Mouse (Mus musculus): ENCODE results near the gene Ap3m1.
"Not testable (repeated sequence)": the region's sequence is repeated elsewhere in the genome, so short reads cannot be mapped to it uniquely, and the experiment has no call there.

Ap3m1 gene

DNA sequence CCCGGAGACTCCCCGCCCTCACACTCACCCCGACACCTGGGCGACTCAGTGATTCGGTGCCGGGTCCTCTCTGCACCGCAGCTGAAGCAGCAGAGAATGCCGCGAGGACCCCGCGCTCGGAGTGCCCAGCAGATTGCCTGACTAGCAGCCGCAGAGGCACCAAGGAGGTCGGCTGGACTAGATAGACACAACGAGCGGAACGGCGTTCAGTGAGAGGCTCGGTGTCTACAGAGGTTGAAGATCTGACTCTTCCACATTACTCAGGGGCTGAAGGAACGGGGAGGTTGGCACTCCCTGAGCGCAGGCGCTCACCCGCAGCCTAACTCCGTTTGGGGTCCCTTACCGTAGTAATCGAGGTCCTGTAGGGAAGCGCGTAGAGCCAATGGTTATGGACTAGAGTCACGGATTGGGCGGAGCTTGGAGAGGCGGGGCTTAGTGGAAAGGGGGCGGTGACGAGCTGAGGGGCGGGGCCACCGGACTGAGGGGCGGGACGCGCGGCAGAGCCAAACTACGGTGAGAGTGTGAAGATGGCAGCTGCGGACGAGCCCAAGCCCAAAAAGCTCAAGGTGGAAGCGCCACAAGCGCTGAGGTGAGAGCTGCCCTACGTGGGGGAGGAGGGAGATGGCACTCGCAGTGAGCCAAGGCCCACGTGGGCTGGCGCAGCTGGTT lies at the start of gene Ap3m1, which contains the start of gene Adk:
TSS of gene Ap3m1 (minus strand) at position 397 of the 669 bp plus-strand sequence.
TSS of gene Adk (plus strand) at position 463 of the 669 bp plus-strand sequence.
- peak; percentile 92 for DNase-seq (ENCODE audit: low read depth, low spot score)

DNA sequence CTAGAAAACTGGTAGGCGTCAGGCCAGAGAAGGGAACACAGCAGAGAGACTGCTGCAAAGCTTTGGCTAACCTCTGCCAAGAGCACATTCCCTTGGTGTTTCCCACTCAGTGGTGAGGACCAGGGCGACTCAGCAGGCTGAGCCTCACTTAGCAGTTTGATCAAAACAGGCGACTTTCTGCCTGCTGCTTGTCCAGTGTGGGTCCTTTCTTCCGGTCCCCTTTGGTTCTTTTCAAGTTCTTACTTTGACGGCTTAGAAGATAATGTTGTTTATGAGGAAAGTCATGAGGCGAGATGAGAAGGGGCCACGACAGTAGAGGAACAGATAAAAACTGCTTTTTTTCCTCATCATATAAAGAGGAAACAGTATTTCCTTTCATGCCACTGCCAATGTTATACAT lies 49.3 kb upstream of the Ap3m1 start:
- DNase-seq (ENCODE audit: low read depth, low spot score): no peak

DNA sequence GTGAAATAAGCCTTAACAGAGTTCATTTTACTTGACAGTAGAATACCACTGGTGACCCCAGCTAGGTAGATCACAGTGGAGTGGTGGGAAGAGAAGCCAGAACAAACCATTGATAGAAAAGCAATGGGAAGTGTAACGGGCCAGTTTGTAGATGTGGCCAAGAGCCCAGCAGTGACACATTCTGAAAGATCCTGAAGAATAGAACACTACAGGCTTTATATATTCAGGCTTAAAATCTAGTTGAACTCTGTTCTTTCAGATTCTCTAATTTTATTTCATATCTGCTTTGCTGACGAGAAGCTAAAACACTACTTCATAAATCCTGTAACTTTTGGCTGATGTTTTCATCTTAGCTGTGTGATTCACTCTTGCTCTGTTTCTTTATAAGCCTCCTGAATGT lies 48.6 kb upstream of the Ap3m1 start:
- no peak for DNase-seq (ENCODE audit: low read depth, low spot score)

DNA sequence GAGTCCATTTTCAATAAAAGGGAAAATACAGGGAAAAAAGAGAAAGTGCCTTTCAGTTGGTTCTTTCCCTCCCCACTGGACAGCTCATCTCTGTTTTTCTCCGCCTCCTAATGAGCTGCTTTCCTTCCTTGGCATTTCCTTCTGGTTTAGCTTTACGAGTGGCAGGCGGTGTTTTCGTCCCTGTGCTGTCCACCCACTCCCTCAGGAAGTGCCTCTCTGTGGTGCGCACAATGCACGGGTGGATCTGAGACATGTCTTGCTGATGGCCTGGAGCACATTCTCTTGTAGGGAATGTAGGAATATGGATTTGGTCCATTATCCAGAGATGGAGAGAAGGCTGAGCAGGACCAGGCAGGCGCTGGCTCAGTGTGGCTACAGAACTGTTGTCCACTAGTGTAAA lies 47.1 kb upstream of the Ap3m1 start:
- DNase-seq (ENCODE audit: low read depth, low spot score): no peak

DNA sequence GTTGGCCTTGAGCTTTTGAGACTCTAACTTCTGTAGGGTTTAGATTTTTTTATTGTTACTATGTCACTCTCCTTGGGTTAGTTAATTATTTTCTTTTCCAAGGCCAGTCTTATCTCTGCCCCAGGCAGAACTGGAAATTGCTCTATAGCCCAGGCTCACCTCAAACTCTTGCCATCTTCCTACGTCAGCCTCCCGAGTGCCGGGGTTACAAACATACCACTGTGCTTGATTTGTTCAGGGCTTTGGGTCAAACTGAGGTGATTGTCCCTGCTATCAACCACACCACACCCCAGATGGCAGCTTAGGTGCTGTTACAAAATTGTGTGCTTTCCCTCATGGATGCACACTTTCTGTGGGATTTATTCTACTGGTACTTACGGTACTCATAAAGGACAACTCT lies 44.4 kb upstream of the Ap3m1 start:
- DNase-seq (ENCODE audit: low read depth, low spot score): no peak

DNA sequence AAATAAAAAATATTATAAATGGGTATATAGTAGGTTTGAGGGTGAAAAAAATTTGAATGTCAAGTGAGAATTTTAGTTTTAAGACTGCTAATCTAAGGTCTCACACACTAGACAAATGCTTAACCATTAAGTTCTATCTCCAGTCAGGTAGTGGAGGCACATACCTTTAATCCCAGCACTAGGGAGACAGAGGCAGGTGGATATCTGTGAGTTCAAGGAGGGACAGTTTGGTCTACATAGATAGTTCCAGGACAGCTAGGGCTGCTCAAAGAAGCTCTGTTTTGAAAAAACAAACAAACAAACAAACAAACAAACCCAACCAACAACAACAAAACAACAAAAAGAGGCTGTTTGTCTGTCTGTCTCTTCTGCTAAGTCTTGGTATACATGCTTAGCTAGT lies 44.0 kb upstream of the Ap3m1 start:
- DNase-seq (ENCODE audit: low read depth, low spot score): no peak

DNA sequence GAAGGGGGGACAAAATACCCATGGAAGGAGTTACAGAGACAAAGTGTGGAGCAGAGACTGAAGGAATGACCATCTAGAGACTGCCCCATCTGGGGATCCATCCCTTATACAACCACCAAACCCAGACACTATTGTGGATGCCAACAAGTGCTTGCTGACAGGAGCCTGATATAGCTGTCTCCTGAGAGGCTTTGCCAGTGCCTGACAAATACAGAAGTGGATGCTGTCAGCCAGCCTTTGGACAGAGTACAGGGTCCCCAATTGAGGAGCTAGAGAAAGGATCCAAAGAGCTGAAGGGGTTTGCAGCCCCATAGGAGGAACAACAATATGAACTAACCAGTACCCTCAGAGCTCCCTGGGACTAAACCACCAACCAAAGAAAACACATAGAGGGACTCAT lies 41.9 kb upstream of the Ap3m1 start:
- not testable (repeated sequence) for DNase-seq (ENCODE audit: low read depth, low spot score)

DNA sequence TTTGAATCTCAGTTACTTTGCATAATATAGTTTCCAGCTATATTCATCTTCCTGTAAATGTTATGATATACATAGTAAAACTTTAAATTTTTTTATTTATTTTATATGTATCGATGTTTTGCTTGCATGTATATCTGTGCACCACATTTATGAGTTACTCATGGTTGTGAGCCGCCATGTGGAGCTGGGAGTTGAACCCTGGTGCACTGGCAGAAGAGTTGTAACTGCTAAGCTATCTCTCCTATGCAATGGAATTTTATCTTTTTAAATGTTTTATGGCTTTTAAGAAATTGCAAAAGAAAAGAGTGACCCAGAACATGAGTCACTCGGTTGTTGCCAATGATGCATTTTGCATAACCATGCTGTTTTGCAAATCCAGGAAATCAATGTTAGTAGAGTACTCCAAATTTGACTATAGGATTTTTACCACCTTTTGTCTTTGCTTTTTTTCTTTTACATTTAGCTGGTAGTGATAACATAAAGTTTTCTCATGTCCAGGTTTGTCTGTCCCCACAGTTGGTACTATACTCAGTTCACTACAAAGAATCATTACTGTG lies 38.7 kb upstream of the Ap3m1 start:
- no peak for DNase-seq (ENCODE audit: low read depth, low spot score)

DNA sequence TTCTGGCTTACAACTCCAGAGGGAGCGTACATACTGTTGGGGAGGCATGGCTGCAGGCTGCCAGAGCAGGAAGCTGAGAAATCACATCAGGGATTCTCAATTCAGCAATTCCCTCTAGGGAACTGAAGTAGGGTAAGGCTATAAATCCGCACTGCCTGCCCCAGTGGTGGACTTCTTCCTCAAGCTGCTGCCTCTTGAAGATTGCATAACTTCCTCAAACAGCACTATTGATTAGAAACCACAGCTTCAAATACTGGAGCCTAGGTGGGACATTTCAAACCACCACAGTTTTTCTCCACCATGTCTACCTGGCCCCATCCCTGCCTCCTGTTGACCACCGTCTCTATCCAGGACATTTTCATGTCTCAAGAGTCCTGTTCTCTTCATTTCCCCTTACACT lies 38.1 kb upstream of the Ap3m1 start:
- no peak for DNase-seq (ENCODE audit: low read depth, low spot score)

DNA sequence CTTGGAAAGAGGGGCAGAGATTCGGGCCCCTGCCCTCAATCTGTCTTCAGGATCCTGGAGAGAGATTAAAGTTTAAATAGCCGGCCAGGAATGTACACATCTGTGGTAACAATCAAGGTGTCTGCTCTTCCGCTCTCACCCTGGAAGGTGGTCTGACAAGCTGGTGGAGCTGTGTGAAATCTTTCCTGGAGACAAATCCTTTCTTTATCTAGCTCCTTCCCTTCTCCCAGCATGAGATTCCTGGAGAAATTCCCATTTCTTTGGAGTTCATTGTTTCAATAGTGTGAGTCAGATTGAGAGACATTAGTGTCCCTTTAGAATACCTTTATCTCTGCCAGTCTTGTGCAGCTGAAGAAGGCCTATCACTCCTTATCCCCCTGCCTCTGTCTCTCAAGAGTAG lies 36.4 kb upstream of the Ap3m1 start:
- DNase-seq (ENCODE audit: low read depth, low spot score): no peak

DNA sequence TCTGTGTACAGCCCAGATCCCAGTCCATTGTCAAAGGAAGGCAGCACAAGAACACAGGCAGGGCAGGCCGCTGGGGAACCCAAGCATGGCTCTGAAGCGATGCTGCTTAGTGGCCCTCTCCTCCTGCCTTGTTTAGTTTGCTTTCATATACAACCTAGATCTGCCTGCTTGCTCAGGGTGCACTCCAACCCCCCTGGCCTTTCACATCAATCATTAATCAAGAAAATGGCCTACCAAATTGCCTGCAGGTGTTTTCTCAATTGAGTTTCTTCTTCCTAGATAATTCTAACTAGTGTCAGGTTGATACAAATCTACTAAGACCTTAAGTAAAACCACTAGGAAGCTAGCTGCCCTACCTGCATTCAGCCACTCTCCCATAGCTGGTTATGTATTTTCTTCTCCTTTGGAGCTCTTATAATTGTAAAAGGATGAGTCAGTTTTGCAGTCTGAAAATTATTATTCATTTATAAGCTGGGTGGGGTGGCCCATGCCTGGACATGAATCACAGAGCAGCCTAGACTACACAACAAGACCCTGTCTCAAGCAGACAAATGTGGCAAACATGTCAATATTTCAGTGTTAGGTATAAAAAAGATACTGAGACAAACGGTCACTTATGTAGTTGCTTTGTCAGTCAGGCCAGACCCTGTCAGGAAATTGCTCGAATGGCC lies 35.2 kb upstream of the Ap3m1 start:
- no peak for DNase-seq (ENCODE audit: low read depth, low spot score)

DNA sequence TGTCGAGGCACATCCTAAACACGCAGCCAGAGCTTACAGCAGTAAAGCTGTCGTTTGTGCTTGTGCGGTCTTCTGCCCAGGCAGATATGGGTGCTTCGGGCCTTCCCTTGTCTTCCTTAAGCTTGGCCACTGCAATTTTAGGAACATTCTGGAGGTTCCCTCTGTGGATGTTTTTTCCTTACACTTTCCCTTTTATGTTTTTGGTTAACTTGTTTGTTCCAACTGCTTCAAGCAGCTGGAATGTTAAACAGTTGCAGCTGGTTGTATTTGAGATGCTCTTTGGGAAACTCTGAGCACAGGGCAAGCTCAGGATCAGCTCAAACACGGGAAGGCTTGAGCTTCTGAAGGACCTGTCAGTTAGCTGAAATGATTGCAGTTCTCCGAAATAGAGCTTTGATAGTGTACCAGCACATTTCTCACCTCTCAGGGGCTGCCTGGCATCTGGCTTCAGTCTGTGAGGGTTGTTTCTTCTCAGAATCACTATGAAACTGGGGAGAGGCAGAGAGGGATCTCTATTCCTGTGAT lies 34.6 kb upstream of the Ap3m1 start:
- peak; percentile 32 for DNase-seq (ENCODE audit: low read depth, low spot score)

DNA sequence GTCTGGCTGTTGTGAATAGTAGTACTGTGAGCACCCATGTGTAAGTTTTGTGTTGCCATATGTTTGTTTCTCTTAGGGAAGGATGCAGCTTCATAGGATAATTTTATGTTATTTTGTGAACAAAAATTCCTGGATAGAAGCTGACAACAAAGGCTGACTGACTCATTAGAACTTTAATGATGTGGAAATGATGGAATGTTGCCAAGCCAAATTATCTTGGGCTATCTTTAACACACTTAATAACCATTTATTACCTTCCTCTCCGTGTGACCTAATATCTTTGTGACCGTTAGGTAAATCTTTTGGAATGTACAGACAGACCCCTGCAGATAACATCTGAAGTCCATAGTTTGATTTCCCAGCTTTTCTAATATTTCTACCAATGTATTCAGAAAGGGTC lies 33.8 kb upstream of the Ap3m1 start:
- no peak for DNase-seq (ENCODE audit: low read depth, low spot score)

DNA sequence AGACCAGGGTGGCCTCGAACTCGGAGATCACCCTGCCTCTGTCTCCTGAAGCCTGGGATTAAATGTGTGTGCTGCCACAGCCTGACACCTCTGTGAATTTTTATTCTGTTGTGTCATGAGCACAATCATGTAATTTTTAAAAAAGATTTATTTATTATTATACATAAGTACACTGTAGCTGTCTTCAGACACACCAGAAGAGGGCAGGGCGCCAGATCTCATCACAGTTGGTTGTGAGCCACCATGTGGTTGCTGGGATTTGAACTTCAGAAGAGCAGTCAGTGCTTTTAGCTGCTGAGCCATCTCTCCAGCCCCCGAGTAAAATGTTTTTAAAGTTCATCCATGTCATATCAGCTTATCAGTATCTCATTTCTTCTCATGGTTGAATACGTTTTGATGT lies 33.4 kb upstream of the Ap3m1 start:
- no peak for DNase-seq (ENCODE audit: low read depth, low spot score)

DNA sequence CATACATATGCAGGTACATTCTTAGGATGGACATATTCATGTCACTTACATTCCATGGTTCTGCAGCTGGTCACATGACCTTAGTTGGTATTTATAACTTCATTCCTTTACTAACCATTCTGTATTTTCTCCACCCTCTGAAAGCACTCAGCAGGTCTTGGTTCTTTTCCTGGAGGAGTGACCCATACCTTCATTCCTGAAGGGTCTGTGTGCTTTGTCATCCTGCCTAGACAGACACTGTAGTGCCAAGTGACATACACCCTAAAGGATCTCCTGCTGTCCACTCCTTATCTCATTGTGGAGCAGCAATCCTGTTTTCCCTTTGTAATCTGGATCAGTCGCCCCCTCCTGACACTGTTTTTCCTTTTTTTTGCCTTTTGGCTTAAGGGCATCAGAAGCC lies 30.5 kb upstream of the Ap3m1 start:
- DNase-seq (ENCODE audit: low read depth, low spot score): no peak

DNA sequence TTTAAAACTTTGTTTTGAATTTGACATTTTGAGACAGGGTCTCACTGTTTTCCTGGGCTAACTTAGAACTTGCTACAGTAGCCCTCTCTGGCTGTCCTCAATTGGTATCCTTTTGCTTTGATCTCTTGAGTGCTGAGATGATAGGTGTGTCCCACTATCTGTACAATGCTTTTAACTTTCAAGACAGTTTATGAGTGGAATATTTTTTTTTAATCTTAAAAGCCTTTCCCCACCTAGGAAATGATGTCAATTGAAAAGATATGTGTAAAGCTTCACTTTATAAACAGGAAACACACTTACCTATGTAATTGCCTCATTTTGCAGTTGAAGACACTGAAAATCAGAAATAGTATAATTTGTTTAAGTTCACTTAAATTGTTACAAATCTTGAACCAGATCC lies 26.2 kb upstream of the Ap3m1 start:
- DNase-seq (ENCODE audit: low read depth, low spot score): no peak

DNA sequence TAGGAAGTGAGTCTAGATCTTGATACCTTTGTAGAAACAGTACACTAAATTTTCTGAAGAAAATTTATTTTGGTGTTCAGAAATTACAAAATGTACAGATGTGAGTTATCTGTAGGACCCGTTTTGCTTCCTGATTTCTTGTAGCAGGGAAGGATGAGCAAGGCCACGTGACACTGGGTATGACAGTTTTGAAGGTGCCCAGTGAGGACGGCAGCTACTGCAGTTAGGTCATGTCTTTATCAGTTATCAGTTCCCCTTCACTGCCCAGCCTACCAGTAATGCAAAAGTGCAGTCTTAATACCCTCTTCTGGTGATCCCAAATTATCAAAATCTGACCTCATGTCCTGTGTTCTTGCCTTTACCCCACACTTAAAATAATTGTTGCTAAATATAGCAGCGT lies 25.6 kb upstream of the Ap3m1 start:
- DNase-seq (ENCODE audit: low read depth, low spot score): no peak

DNA sequence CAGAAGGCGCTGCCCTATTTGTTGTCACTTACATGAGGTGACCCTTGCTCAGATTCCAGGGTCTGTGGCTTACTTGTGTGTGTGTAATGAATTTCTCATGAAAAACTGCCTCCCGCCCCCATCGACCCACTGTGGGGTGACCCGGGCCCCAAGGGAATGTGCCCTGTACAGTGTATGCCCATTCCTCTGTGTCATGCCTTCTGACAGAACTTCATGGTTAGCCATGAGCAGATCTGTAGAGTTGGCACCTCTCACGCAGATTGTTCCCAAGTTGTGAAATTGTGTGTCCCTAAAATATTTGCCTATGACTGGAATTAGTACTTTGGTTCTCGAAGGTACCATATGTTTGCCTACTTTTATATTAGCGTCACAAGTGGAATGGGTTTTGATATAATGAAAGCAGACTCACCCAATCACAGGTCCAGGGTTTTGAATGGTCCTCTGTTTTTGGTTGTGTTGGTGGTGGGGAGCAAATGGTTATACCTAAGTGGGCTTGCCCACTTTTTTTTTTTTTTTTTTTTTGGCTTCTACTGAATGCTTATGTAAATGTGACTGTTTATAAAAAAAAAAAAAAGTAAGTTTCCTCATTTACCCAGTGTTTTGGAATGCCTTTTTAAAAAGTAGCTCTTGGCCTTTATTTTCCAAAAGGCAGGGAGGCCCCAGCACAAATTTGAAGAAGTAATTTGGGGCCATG lies 24.3 kb upstream of the Ap3m1 start:
- no peak for DNase-seq (ENCODE audit: low read depth, low spot score)

DNA sequence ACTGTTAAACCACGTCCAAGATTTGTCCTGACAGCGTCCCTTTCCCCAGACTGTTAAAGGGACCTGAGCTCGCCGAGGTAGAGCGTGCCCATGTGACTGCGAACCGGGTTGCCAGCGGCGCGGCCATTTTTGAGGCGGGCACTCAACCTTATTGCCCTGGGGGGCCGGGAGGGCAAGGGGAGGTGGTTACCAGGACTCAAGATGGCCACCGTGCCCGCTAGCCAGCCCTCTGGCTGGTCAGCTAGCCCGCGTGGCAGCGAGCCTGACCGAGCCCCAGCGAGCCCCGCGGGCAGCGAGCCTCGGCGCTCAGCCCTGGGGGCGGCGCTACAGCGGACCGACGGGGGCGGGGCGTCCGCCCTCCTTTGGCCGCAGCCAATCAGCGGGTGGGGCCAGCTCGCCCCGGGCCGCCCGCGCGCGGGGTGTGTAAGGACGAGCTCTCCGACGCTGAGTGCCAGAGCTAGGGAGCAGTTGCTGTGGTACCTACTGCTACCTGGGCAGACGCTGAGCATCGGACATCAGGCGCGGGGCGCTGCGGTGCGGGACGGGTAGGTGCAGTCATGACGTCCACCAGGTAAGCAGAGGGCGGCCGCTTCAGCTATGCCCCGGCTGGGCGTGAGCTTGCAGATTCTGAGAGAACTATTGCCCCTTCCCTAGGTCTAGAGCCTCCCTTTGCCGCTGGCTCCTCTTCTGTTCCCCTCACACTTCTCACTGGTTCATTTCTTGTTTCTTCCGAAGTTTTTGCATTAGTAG lies 23.6 kb upstream of the Ap3m1 start:
- DNase-seq (ENCODE audit: low read depth, low spot score): peak; percentile 84

DNA sequence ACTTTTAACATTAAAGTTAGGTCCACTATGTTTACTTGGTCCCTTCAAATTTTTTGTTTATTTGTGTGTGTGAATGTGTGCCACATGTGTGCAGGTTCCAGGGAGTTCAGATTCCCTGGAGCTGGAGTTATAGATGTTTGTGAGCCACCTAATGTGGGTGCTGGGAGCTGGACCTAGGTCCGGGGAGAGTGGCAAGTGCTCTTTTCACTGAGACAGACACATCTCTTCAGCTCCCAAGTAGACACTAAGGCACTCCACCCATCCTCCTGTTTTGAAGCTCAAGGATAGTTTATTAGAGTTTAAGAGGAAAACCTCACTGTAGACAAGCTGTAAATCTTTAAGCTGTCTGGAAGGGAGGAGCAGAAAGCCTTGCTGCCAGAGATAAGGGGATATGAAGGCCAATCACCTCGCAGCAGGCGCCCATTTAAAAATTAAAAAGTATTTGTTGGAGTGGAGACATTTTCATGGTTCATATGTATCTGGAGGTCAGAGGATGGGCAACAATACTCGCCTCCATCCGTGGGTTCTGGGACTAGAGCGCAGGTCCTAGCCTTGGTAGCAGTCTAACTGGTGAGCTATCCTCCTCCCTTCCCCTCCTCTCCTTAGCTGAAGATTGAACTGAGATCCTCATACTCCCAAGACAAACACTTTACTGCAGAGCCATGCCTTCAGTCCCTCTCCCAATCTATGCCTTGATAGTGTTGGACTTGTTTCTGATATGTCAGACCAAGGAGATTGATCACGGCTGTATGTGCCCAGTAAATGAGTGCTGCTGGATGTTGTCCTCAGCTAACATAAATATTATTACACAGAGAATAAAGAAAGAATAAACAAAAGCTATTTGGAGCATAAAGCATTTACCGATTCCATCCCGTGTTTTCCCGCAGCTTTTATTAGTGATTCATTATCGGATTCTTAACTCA lies 22.4 kb upstream of the Ap3m1 start:
- DNase-seq (ENCODE audit: low read depth, low spot score): no peak

DNA sequence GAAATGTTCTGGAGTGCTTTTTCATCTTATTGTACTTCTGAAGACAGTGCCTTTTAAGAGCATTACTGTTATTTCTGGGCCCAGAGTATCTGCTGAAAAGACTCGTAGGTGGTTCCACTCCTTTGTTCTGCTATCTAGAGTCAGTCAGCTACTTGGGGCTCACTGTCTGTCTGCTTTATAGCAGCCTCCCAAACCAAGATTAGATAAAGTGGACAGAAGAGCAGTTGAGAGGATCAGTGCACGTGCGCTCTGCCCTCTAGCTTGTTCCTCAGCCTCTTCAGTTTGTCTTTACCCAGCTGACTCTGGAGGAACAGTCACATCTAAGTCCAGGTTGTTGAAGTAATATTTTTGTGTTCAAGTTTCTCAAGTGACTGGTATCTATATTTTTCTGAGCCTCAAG lies 21.7 kb upstream of the Ap3m1 start:
- no peak for DNase-seq (ENCODE audit: low read depth, low spot score)

Data from embryo, embryonic 11.5 days (tissue).